ENCODE assay signal across 9 mouse cellular contexts in genomic region chr7:38201290-38201658, GRCm38 (mm10). TPM values are rescaled to one million over a fixed set of nuclear protein-coding genes. Genes with fewer than 3 reads are reported as not detected.
DNase-seq lines count a peak whose midpoint lies in the region; ATAC-seq and TF ChIP-seq lines count a peak whose summit lies in the region.
"Had no signal": no experiment of that assay in that cellular context is flagged by ENCODE, and none has a peak within 500 bp of the region (broad histone marks: within the 10 kb centered on the region; RNA-seq: fewer than 3 reads in every experiment).

No protein-coding gene starts in this region.

- peak overlapping the region; percentile 22; the same call in 1 of the 2 replicates for H3K4me3 ChIP-seq in kidney, embryonic 15.5 days (replicated peaks)
- peak overlapping the region; percentile 47 for H3K4me3 ChIP-seq in forebrain, embryonic 10.5 days
- H3K4me3 ChIP-seq in hindbrain, postnatal 0 days (ENCODE audit: low read length): 0 out of 2 replicates have a peak overlapping the region, but pooled peaks have one; percentile 35
- H3K4me3 ChIP-seq in heart, embryonic 11.5 days (ENCODE audit: low read depth, low read length): no peak overlapping the region
- H3K4me3 ChIP-seq: erythroblast, embryonic 14.5 days had no signal

- peaks cover 8% of the 10 kb centered on the region; the same call in 1 of the 2 replicates for H3K4me1 ChIP-seq in kidney, embryonic 15.5 days
- H3K4me1 ChIP-seq in forebrain, embryonic 10.5 days: peaks cover 7% of the 10 kb centered on the region
- H3K4me1 ChIP-seq in hindbrain, postnatal 0 days (ENCODE audit: insufficient read depth, low read length): no peaks in the 10 kb centered on the region
- H3K4me1 ChIP-seq in heart, embryonic 11.5 days (ENCODE audit: control insufficient read depth, insufficient read depth, low read length): no peaks in the 10 kb centered on the region

- intact Hi-C loops in left cerebral cortex, postnatal 4 days (cut with DNase I): no loop called here

- no peak for DNase-seq in kidney, adult 8-10 months
- peak; percentile 1 for DNase-seq in 3T3-L1 (ENCODE audit: low read depth, low spot score)
- no peak for DNase-seq in forebrain, embryonic 10.5 days (ENCODE audit: extremely low spot score, low spot score)
- no peak for DNase-seq in hindbrain, postnatal 0 days (ENCODE audit: low spot score)
- DNase-seq in left cerebral cortex, postnatal 4 days: no peak
- no peak for DNase-seq in adrenal gland, postnatal 36 days

- H3K36me3 ChIP-seq in kidney, embryonic 15.5 days: no peaks in the 10 kb centered on the region
- no peaks in the 10 kb centered on the region for H3K36me3 ChIP-seq in forebrain, embryonic 10.5 days (replicated peaks)
- no peaks in the 10 kb centered on the region for H3K36me3 ChIP-seq in hindbrain, postnatal 0 days (ENCODE audit: insufficient read depth, low read length)
- no peaks in the 10 kb centered on the region for H3K36me3 ChIP-seq in heart, embryonic 11.5 days (ENCODE audit: control insufficient read depth, insufficient read depth, low read length)

- H3K4me2 ChIP-seq in kidney, embryonic 15.5 days: peak overlapping the region; percentile 52
- peak overlapping the region; percentile 60 for H3K4me2 ChIP-seq in hindbrain, postnatal 0 days (ENCODE audit: low read depth, low read length)
- H3K4me2 ChIP-seq in heart, embryonic 11.5 days: no peak overlapping the region

- H3K9ac ChIP-seq in kidney, embryonic 15.5 days: no peak overlapping the region
- H3K9ac ChIP-seq in hindbrain, postnatal 0 days (replicated peaks; ENCODE audit: low read length): peak overlapping the region; percentile 50; the same call in 1 of the 2 replicates
- no peak overlapping the region for H3K9ac ChIP-seq in heart, embryonic 11.5 days (ENCODE audit: low read depth, low read length)

- ATAC-seq in kidney, embryonic 15.5 days (replicated peaks; ENCODE audit: low FRiP score): no peak
- ATAC-seq in hindbrain, postnatal 0 days: peak; percentile 53
- no peak for ATAC-seq in heart, embryonic 11.5 days (replicated peaks; ENCODE audit: insufficient number of reproducible peaks, low FRiP score, low TSS enrichment)

- H3K9me3 ChIP-seq in kidney, embryonic 15.5 days (replicated peaks): no peaks in the 10 kb centered on the region
- H3K9me3 ChIP-seq in forebrain, embryonic 10.5 days: no peaks in the 10 kb centered on the region
- no peaks in the 10 kb centered on the region for H3K9me3 ChIP-seq in hindbrain, postnatal 0 days (ENCODE audit: low read length)
- H3K9me3 ChIP-seq in heart, embryonic 11.5 days (replicated peaks; ENCODE audit: control insufficient read depth, low read length): no peaks in the 10 kb centered on the region

- H3K27me3 ChIP-seq in kidney, embryonic 15.5 days: no peaks in the 10 kb centered on the region
- no peaks in the 10 kb centered on the region for H3K27me3 ChIP-seq in forebrain, embryonic 10.5 days (ENCODE audit: poor library complexity, severe bottlenecking)
- H3K27me3 ChIP-seq in hindbrain, postnatal 0 days (ENCODE audit: insufficient read depth, low read length): no peaks in the 10 kb centered on the region
- peaks cover 3% of the 10 kb centered on the region; the same call in 1 of the 2 replicates for H3K27me3 ChIP-seq in heart, embryonic 11.5 days (ENCODE audit: control insufficient read depth, insufficient read depth, low read length)

- H3K27ac ChIP-seq in kidney, embryonic 15.5 days: no peak overlapping the region
- H3K27ac ChIP-seq in forebrain, embryonic 10.5 days: no peak overlapping the region
- H3K27ac ChIP-seq in hindbrain, postnatal 0 days: no peak overlapping the region
- H3K27ac ChIP-seq in heart, embryonic 11.5 days (ENCODE audit: low read depth, low read length): no peak overlapping the region

- WGBS in kidney, embryonic 15.5 days: 18% methylated on average over 3 of the region's 3 CpGs
- 48% methylated on average over 3 of the region's 3 CpGs for WGBS in forebrain, embryonic 10.5 days
- 29% methylated on average over 3 of the region's 3 CpGs for WGBS in hindbrain, postnatal 0 days
- WGBS in heart, embryonic 11.5 days (ENCODE audit: insufficient replicate concordance): 28% methylated on average over 3 of the region's 3 CpGs

- no peak for TF ChIP-seq CTCF in hindbrain, postnatal 0 days (IDR thresholded peaks at IDR 0.05; ENCODE audit: low read depth)

RNA-seq across cellular contexts. Expression of gene 1600014C10Rik, which starts 18.3 kb away (rescaled TPM):
- 14.5 and 17.4 TPM in 2 replicates for polyA plus RNA-seq in kidney, embryonic 15.5 days (2015; fragmentation: Nextera tagmentation; extraction: Ambion mirVana)
- polyA plus RNA-seq in forebrain, embryonic 10.5 days (2016; fragmentation: Nextera tagmentation; extraction: Ambion mirVana): 14.3 and 14.5 TPM in 2 replicates
- total RNA-seq in hindbrain, postnatal 0 days (2014; rRNA removed): 34.9 and 35.8 TPM in 2 replicates
- 25.6 and 26.1 TPM in 2 replicates for polyA plus RNA-seq in hindbrain, postnatal 0 days (2015; fragmentation: Nextera tagmentation; extraction: Ambion mirVana)
- total RNA-seq in left cerebral cortex, postnatal 4 days (2021): 10 to 100 TPM; 15.5 to 16.5 TPM
- polyA plus RNA-seq in heart, embryonic 11.5 days (2014; fragmentation: Nextera tagmentation; extraction: Ambion mirVana): 13.2 and 13.9 TPM in 2 replicates
- total RNA-seq in adrenal gland, postnatal 36 days (2021): 10 to 100 TPM; 34.2 to 43.7 TPM
- polyA plus RNA-seq: erythroblast, embryonic 14.5 days had no signal

RNA-seq across cellular contexts. Expression of gene Plekhf1, which starts 26.5 kb away (rescaled TPM):
- 5.0 and 5.4 TPM in 2 replicates for polyA plus RNA-seq in kidney, embryonic 15.5 days (2015; fragmentation: Nextera tagmentation; extraction: Ambion mirVana)
- polyA plus RNA-seq in forebrain, embryonic 10.5 days (2016; fragmentation: Nextera tagmentation; extraction: Ambion mirVana): 2.5 and 2.6 TPM in 2 replicates
- 1.2 and 2.0 TPM in 2 replicates for total RNA-seq in hindbrain, postnatal 0 days (2014; rRNA removed)
- 0.84 and 0.97 TPM in 2 replicates for polyA plus RNA-seq in hindbrain, postnatal 0 days (2015; fragmentation: Nextera tagmentation; extraction: Ambion mirVana)
- total RNA-seq in left cerebral cortex, postnatal 4 days (2021): under 1 TPM; 0.38 to 0.44 TPM
- polyA plus RNA-seq in heart, embryonic 11.5 days (2014; fragmentation: Nextera tagmentation; extraction: Ambion mirVana): 1.6 and 1.8 TPM in 2 replicates
- 1 to 10 TPM; 2.6 to 4.2 TPM for total RNA-seq in adrenal gland, postnatal 36 days (2021)
